ENCODE assay signal across 16 mouse cellular contexts in genomic region chr7:140810496-140810895, GRCm38 (mm10). TPM values are rescaled to one million over a fixed set of nuclear protein-coding genes. Genes with fewer than 3 reads are reported as not detected.
A peak's percentile ranks its signal among the peaks of the same experiment; 100 is the strongest.
DNase-seq lines count a peak whose midpoint lies in the region; ATAC-seq and TF ChIP-seq lines count a peak whose summit lies in the region.
"Had no signal": no experiment of that assay in that cellular context is flagged by ENCODE, and none has a peak within 500 bp of the region (broad histone marks: within the 10 kb centered on the region; RNA-seq: fewer than 3 reads in every experiment).

No protein-coding gene starts in this region.

- H3K36me3 ChIP-seq in intestine, postnatal 0 days (ENCODE audit: control insufficient read depth, insufficient read depth), result no peaks in the 10 kb centered on the region
- no peaks in the 10 kb centered on the region for H3K36me3 ChIP-seq in intestine, embryonic 16.5 days (ENCODE audit: control insufficient read depth, insufficient read depth, low read length)
- no peaks in the 10 kb centered on the region for H3K36me3 ChIP-seq in testis, adult 2 months (ENCODE audit: control insufficient read depth, insufficient read depth, low read length)
- H3K36me3 ChIP-seq: liver, embryonic 15.5 days had no signal

- no peaks in the 10 kb centered on the region for H3K27me3 ChIP-seq in intestine, postnatal 0 days (replicated peaks; ENCODE audit: control insufficient read depth, insufficient read depth, low read length)
- no peaks in the 10 kb centered on the region for H3K27me3 ChIP-seq in intestine, embryonic 16.5 days (replicated peaks; ENCODE audit: control insufficient read depth, insufficient read depth, low read length)
- no peaks in the 10 kb centered on the region for H3K27me3 ChIP-seq in testis, adult 2 months (ENCODE audit: control insufficient read depth, insufficient read depth, low read length)
- no peaks in the 10 kb centered on the region for H3K27me3 ChIP-seq in Patski
- H3K27me3 ChIP-seq: heart, embryonic 12.5 days; liver, embryonic 15.5 days had no signal

- no peaks in the 10 kb centered on the region for H3K4me1 ChIP-seq in intestine, postnatal 0 days (replicated peaks; ENCODE audit: control insufficient read depth, insufficient read depth, low read length)
- no peaks in the 10 kb centered on the region for H3K4me1 ChIP-seq in intestine, embryonic 16.5 days (ENCODE audit: control insufficient read depth, insufficient read depth, low read length)
- no peaks in the 10 kb centered on the region for H3K4me1 ChIP-seq in testis, adult 2 months (ENCODE audit: control insufficient read depth, insufficient read depth, low read length)
- H3K4me1 ChIP-seq: heart, embryonic 12.5 days; liver, embryonic 15.5 days; megakaryocyte, embryonic 14.5 days had no signal

- no peaks in the 10 kb centered on the region for H3K9me3 ChIP-seq in intestine, postnatal 0 days (ENCODE audit: control insufficient read depth)
- H3K9me3 ChIP-seq in intestine, embryonic 16.5 days (ENCODE audit: control insufficient read depth, low read length), result no peaks in the 10 kb centered on the region
- H3K9me3 ChIP-seq: heart, embryonic 12.5 days; liver, embryonic 15.5 days; megakaryocyte, embryonic 14.5 days had no signal

- TF ChIP-seq CTCF in intestine, postnatal 0 days (IDR thresholded peaks at IDR 0.05; ENCODE audit: low read depth), result peak; percentile 40
- TF ChIP-seq CTCF in testis, adult 2 months (IDR thresholded peaks at IDR 0.05; ENCODE audit: control insufficient read depth, insufficient read depth, insufficient replicate concordance, low read depth, low read length), result 0 out of 2 replicates have a peak, but pooled peaks have one; percentile 4
- TF ChIP-seq CTCF in Patski (IDR thresholded peaks at IDR 0.05), result peak; percentile 50

- DNase-seq in testis, postnatal 14 days (ENCODE audit: low spot score), result no peak
- no peak for DNase-seq in Patski (ENCODE audit: low read depth, low spot score)
- peak; percentile 8 for DNase-seq in naive thymus-derived CD4-positive, alpha-beta T cell, adult 2 months (ENCODE audit: low read depth)
- DNase-seq in urinary bladder, adult 18-20 months (ENCODE audit: low spot score in 2 of 2), result no peak
- DNase-seq in embryo, embryonic 11 days, result no peak
- DNase-seq: adrenal gland, adult 2 months; kidney, postnatal 14 days had no signal

- POLR2A ChIA-PET in Patski (lab: Charles Lee), result no interaction called here

- H3K9ac ChIP-seq in intestine, postnatal 0 days (ENCODE audit: low read depth, low read length), result no peak overlapping the region
- no peak overlapping the region for H3K9ac ChIP-seq in intestine, embryonic 16.5 days (ENCODE audit: low read depth, low read length)
- H3K9ac ChIP-seq: heart, embryonic 12.5 days; liver, embryonic 15.5 days had no signal

- whole genome bisulfite sequencing in intestine, postnatal 0 days, result 92% methylated on average over 6 of the region's 6 CpGs
- 92% methylated on average over 6 of the region's 6 CpGs for WGBS in intestine, embryonic 16.5 days

- H3K4me3 ChIP-seq in intestine, postnatal 0 days (ENCODE audit: low read depth, low read length), result no peak overlapping the region
- no peak overlapping the region for H3K4me3 ChIP-seq in intestine, embryonic 16.5 days (ENCODE audit: low read length)
- H3K4me3 ChIP-seq in testis, adult 2 months (ENCODE audit: control insufficient read depth, low read depth, low read length), result no peak overlapping the region
- H3K4me3 ChIP-seq: heart, embryonic 12.5 days; liver, embryonic 15.5 days; megakaryocyte, embryonic 14.5 days had no signal

- in situ Hi-C loops in Patski (cut with MboI; ENCODE audit: low pct_unique_long_range_greater_than_20kb), result no loop called here

- CTCF ChIA-PET in Patski (lab: Charles Lee), result no interaction called here

- no peak overlapping the region for H3K27ac ChIP-seq in intestine, postnatal 0 days (ENCODE audit: low read depth, low read length)
- no peak overlapping the region for H3K27ac ChIP-seq in intestine, embryonic 16.5 days (ENCODE audit: low read length)
- H3K27ac ChIP-seq in testis, adult 2 months (ENCODE audit: control insufficient read depth, insufficient read depth, low read depth, low read length), result no peak overlapping the region
- H3K27ac ChIP-seq: liver, embryonic 15.5 days had no signal

- no peak for ATAC-seq in intestine, postnatal 0 days
- ATAC-seq in intestine, embryonic 16.5 days, result no peak
- ATAC-seq in Patski, result no peak

- no peak for TF ChIP-seq POLR2A in testis, adult 2 months (IDR thresholded peaks at IDR 0.05; ENCODE audit: control insufficient read depth, low read depth, low read length)

- H3K4me2 ChIP-seq in intestine, postnatal 0 days (replicated peaks; ENCODE audit: low read depth), result no peak overlapping the region
- no peak overlapping the region for H3K4me2 ChIP-seq in intestine, embryonic 16.5 days (ENCODE audit: low read depth, low read length)
- H3K4me2 ChIP-seq: heart, embryonic 12.5 days; liver, embryonic 15.5 days had no signal

RNA-seq across cellular contexts. Expression of gene Zfp941, which starts 11.5 kb away (rescaled TPM):
- 0.59 and 0.76 TPM in 2 replicates for polyA plus RNA-seq in intestine, postnatal 0 days (2015; fragmentation: Nextera tagmentation; extraction: Ambion mirVana)
- 0.95 and 1.1 TPM in 2 replicates for polyA plus RNA-seq in intestine, embryonic 16.5 days (2015; fragmentation: Nextera tagmentation; extraction: Ambion mirVana)
- polyA plus RNA-seq in testis, adult 2 months (2012; rRNA removed), result 1.6 and 1.7 TPM in 2 replicates
- not detected for polyA plus RNA-seq in Patski (2021)

RNA-seq across cellular contexts. Expression of gene Syce1, which starts 22.8 kb away (rescaled TPM):
- 0.18 and 0.30 TPM in 2 replicates for polyA plus RNA-seq in intestine, postnatal 0 days (2015; fragmentation: Nextera tagmentation; extraction: Ambion mirVana)
- 0.18 and 0.38 TPM in 2 replicates for polyA plus RNA-seq in intestine, embryonic 16.5 days (2015; fragmentation: Nextera tagmentation; extraction: Ambion mirVana)
- 249 and 286 TPM in 2 replicates for polyA plus RNA-seq in testis, adult 2 months (2012; rRNA removed)
- not detected for polyA plus RNA-seq in Patski (2021)
- polyA plus RNA-seq: adrenal gland, adult 2 months; neural tube, embryonic 11.5 days had no signal

RNA-seq across cellular contexts. Expression of gene Urah, which starts 24.3 kb away (rescaled TPM):
- 52.2 and 55.3 TPM in 2 replicates for polyA plus RNA-seq in intestine, postnatal 0 days (2015; fragmentation: Nextera tagmentation; extraction: Ambion mirVana)
- 6.1 and 7.5 TPM in 2 replicates for polyA plus RNA-seq in intestine, embryonic 16.5 days (2015; fragmentation: Nextera tagmentation; extraction: Ambion mirVana)
- polyA plus RNA-seq in testis, adult 2 months (2012; rRNA removed), result 0.45 TPM in 1 of 2 replicates, not detected in the other
- polyA plus RNA-seq in Patski (2021), result 0.18 TPM

RNA-seq across cellular contexts. Expression of gene Scgb1c1, which starts 34.9 kb away (rescaled TPM):
- polyA plus RNA-seq in intestine, postnatal 0 days (2015; fragmentation: Nextera tagmentation; extraction: Ambion mirVana), result not detected in 2 replicates
- not detected in 2 replicates for polyA plus RNA-seq in intestine, embryonic 16.5 days (2015; fragmentation: Nextera tagmentation; extraction: Ambion mirVana)
- not detected in 2 replicates for polyA plus RNA-seq in testis, adult 2 months (2012; rRNA removed)
- 0.23 TPM for polyA plus RNA-seq in Patski (2021)
- polyA plus RNA-seq: adrenal gland, adult 2 months; heart, embryonic 12.5 days; hindbrain, embryonic 11.5 days; liver, embryonic 15.5 days; neural tube, embryonic 11.5 days; urinary bladder, adult 2 months had no signal

RNA-seq across cellular contexts. Expression of gene Odf3, which starts 37.1 kb away (rescaled TPM):
- not detected in 2 replicates for polyA plus RNA-seq in intestine, postnatal 0 days (2015; fragmentation: Nextera tagmentation; extraction: Ambion mirVana)
- polyA plus RNA-seq in intestine, embryonic 16.5 days (2015; fragmentation: Nextera tagmentation; extraction: Ambion mirVana), result not detected in 2 replicates
- 539 and 573 TPM in 2 replicates for polyA plus RNA-seq in testis, adult 2 months (2012; rRNA removed)
- 0.31 TPM for polyA plus RNA-seq in Patski (2021)
- polyA plus RNA-seq: heart, embryonic 12.5 days; hindbrain, embryonic 11.5 days; liver, embryonic 15.5 days; neural tube, embryonic 11.5 days; urinary bladder, adult 2 months had no signal

Comparison
In these comparisons a context has a peak if more than half of its experiments do, and no peak if none do; other contexts are left out.
1. RNA of gene Syce1, which starts 22.8 kb away (polyA plus RNA-seq): 249 to 286 TPM in testis, adult 2 months; 0.18 to 0.38 TPM in intestine, embryonic 16.5 days, 0.18 to 0.30 TPM in intestine, postnatal 0 days and not detected in Patski (single experiment); every median in the first group is over 100 times any median in the second.
2. Peak in every context shown above with its lines, with median percentiles within 50 percentile points of each other: CTCF ChIP-seq.